Mouse (Mus musculus): ENCODE results near the gene Gm21518.
"Not testable (repeated sequence)": the region's sequence is repeated elsewhere in the genome, so short reads cannot be mapped to it uniquely, and the experiment has no call there.

Gm21518 gene

DNA sequence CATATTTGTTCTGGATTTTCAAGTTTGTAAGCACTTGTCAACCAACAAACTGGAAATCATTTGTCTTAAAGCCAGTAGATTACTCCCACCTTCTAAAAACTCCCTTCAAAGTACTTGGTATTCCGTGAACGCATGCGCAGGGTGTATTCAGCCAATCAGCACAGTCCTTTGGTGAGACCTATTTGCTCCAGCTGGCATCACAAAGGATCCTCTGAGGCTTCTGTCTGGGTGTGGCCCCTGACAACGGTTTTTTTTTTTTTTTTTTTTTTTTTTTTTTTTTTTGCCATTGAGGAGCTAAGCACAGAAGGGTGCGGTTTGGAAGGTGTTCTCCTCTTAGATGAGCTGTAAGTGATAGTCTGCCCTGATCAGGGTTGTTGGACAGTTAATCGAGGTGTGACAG, at the start of gene Gm21518:
Gm21518 (plus strand) TSS at position 301 of the 400 bp plus-strand sequence.
- not testable (repeated sequence) for DNase-seq
